Mouse (Mus musculus): ENCODE results near the gene Arhgef3. TPM values are rescaled to one million over a fixed set of nuclear protein-coding genes. Genes with fewer than 3 reads are reported as not detected.

Gene Arhgef3
- polyA plus RNA-seq, 1 experiment from 2014 or later, result 9.0 TPM

DNA sequence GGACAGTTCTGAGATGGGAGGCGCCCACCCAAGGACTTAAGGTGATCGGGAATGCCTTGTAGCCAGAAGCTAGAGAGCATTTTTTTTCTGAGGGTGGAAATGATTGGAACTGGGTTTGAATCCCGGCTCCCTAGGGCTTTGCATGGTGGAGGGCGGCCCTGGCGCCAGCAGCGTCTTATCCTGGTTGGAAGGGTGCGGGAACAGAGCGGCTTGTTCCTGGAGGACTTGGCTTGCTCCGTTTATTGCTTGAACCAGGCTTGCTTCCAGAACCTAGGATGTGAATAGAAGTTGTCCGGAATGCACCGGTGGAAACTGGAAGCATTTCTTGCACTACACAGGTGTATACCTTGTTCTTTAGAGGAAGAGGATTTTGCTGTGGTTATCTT, 569 bp downstream of the Arhgef3 start:
- Histone ChIP-seq H3K4me3 (ENCODE audit: low read depth, low read length) (peak overlapping the region; percentile 58), H3K4me1 (ENCODE audit: insufficient read depth) (peaks cover 5% of the 10 kb centered on the region; the same call in 1 of the 2 replicates), H3K9ac (no peak overlapping the region), H3K36me3 (ENCODE audit: insufficient read depth) (no peaks in the 10 kb centered on the region), H3K27ac (ENCODE audit: low read depth) (no peak overlapping the region), H3K4me2 (peak overlapping the region; percentile 97), H3K9me3 (ENCODE audit: low read depth, low read length) (no peaks in the 10 kb centered on the region), H3K27me3 (ENCODE audit: insufficient read depth, low read length) (peaks cover 30% of the 10 kb centered on the region)
- no peak for TF ChIP-seq CTCF (IDR thresholded peaks at IDR 0.05; ENCODE audit: low read depth)
- 14% methylated on average over 11 of the region's 11 CpGs for WGBS
- ATAC-seq (ENCODE audit: insufficient read depth) (peak; percentile 13; the same call in 1 of the 2 replicates), DNase-seq (no peak)

DNA sequence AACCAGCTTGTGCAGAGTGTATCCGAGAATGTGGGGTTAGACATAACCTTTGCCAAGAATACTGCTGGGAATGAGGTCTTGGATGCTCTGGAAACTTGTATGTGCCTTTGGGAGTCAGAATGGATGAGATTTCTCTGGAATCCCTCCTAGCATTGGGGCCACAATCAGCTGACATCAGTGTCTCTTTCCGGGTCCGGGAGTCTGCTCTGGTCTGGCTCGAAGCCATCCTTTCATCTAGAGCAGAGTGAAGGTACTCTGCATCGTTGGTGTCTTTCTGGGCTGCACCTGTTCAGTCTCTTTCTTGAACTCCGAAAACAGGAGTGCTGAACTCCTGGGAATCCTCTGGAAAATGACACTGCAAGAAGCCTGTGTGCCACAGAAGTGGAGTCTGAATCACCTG, 1.3 kb downstream of the Arhgef3 start:
- 59% methylated on average over 6 of the region's 6 CpGs for WGBS
- no peak overlapping the region for H3K4me2 ChIP-seq
- H3K27ac ChIP-seq (ENCODE audit: low read depth), result no peak overlapping the region
- ATAC-seq (ENCODE audit: insufficient read depth) (no peak), DNase-seq (no peak)
- no peak overlapping the region for H3K4me3 ChIP-seq (ENCODE audit: low read depth, low read length)
- H3K4me1 ChIP-seq (ENCODE audit: insufficient read depth), result peaks cover 5% of the 10 kb centered on the region; the same call in 1 of the 2 replicates
- H3K9me3 ChIP-seq (ENCODE audit: low read depth, low read length), result no peaks in the 10 kb centered on the region
- no peaks in the 10 kb centered on the region for H3K36me3 ChIP-seq (ENCODE audit: insufficient read depth)
- H3K27me3 ChIP-seq (ENCODE audit: insufficient read depth, low read length), result peaks cover 30% of the 10 kb centered on the region
- H3K9ac ChIP-seq, result no peak overlapping the region
- TF ChIP-seq CTCF (IDR thresholded peaks at IDR 0.05; ENCODE audit: low read depth), result no peak

GRCm38 (mm10) chr14:27116577-27117165, 2.0 kb downstream of the Arhgef3 start:
- DNase-seq, result no peak
- TF ChIP-seq CTCF (IDR thresholded peaks at IDR 0.05; ENCODE audit: low read depth), result no peak
- Histone ChIP-seq H3K4me1 (ENCODE audit: insufficient read depth) (peaks cover 5% of the 10 kb centered on the region; the same call in 1 of the 2 replicates), H3K4me3 (ENCODE audit: low read depth, low read length) (no peak overlapping the region), H3K27me3 (ENCODE audit: insufficient read depth, low read length) (peaks cover 30% of the 10 kb centered on the region), H3K36me3 (ENCODE audit: insufficient read depth) (no peaks in the 10 kb centered on the region), H3K27ac (ENCODE audit: low read depth) (no peak overlapping the region), H3K9ac (no peak overlapping the region), H3K9me3 (ENCODE audit: low read depth, low read length) (no peaks in the 10 kb centered on the region), H3K4me2 (no peak overlapping the region)
- WGBS, result 70% methylated on average over 4 of the region's 4 CpGs
- ATAC-seq (ENCODE audit: insufficient read depth), result no peak

- Histone ChIP-seq H3K9me3 (ENCODE audit: low read depth, low read length) (no peaks in the 10 kb centered on the region), H3K4me2 (no peak overlapping the region), H3K36me3 (ENCODE audit: insufficient read depth) (no peaks in the 10 kb centered on the region), H3K27me3 (ENCODE audit: insufficient read depth, low read length) (peaks cover 26% of the 10 kb centered on the region), H3K4me1 (ENCODE audit: insufficient read depth) (peaks cover 5% of the 10 kb centered on the region; the same call in 1 of the 2 replicates), H3K4me3 (ENCODE audit: low read depth, low read length) (no peak overlapping the region), H3K27ac (ENCODE audit: low read depth) (no peak overlapping the region), H3K9ac (no peak overlapping the region)
- ATAC-seq (ENCODE audit: insufficient read depth) (no peak), DNase-seq (no peak)
- TF ChIP-seq CTCF (IDR thresholded peaks at IDR 0.05; ENCODE audit: low read depth), result no peak
- WGBS, result 75% methylated on average over 5 of the region's 5 CpGs
Measured at GRCm38 (mm10) chr14:27118546-27118945, 3.8 kb downstream of the Arhgef3 start.

GRCm38 (mm10) chr14:27122646-27123045, 7.9 kb downstream of the Arhgef3 start:
- H3K4me1 ChIP-seq (ENCODE audit: insufficient read depth), result no peaks in the 10 kb centered on the region
- ATAC-seq (ENCODE audit: insufficient read depth), result no peak
- H3K9ac ChIP-seq, result no peak overlapping the region
- no peaks in the 10 kb centered on the region for H3K9me3 ChIP-seq (ENCODE audit: low read depth, low read length)
- no peak for TF ChIP-seq CTCF (IDR thresholded peaks at IDR 0.05; ENCODE audit: low read depth)
- H3K27me3 ChIP-seq (ENCODE audit: insufficient read depth, low read length), result no peaks in the 10 kb centered on the region
- no peak for DNase-seq
- no peak overlapping the region for H3K4me3 ChIP-seq (ENCODE audit: low read depth, low read length)
- no peak overlapping the region for H3K4me2 ChIP-seq
- H3K27ac ChIP-seq (ENCODE audit: low read depth), result no peak overlapping the region
- 60% methylated on average over 3 of the region's 3 CpGs for WGBS
- no peaks in the 10 kb centered on the region for H3K36me3 ChIP-seq (ENCODE audit: insufficient read depth)

DNA sequence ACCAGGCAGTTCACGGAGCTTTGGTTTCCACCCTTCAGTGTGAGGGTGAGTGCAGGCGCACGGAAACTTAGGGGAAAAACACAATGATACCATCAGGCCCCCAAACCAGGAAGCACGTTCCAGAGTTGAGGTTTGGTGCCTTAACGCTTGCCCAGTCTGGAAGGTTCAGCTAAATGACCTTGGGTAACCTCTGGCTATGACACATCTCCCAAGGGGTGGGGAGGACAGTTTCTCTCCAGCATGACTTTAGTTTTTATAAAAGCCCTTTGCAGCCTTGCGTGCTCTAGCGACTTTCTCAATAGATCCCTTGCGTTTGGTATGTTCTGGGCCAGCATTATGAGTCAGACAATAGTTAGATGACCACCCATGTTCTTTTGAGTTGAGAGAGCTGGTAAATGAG, 8.8 kb downstream of the Arhgef3 start:
- no peak overlapping the region for H3K4me3 ChIP-seq (ENCODE audit: low read depth, low read length)
- ATAC-seq (ENCODE audit: insufficient read depth), result no peak
- 62% methylated on average over 8 of the region's 8 CpGs for whole genome bisulfite sequencing
- no peak overlapping the region for H3K4me2 ChIP-seq
- H3K27me3 ChIP-seq (ENCODE audit: insufficient read depth, low read length), result no peaks in the 10 kb centered on the region
- H3K4me1 ChIP-seq (ENCODE audit: insufficient read depth), result no peaks in the 10 kb centered on the region
- no peak for DNase-seq
- no peaks in the 10 kb centered on the region for H3K9me3 ChIP-seq (ENCODE audit: low read depth, low read length)
- TF ChIP-seq CTCF (IDR thresholded peaks at IDR 0.05; ENCODE audit: low read depth), result no peak
- H3K36me3 ChIP-seq (ENCODE audit: insufficient read depth), result no peaks in the 10 kb centered on the region
- H3K9ac ChIP-seq, result no peak overlapping the region
- no peak overlapping the region for H3K27ac ChIP-seq (ENCODE audit: low read depth)

DNA sequence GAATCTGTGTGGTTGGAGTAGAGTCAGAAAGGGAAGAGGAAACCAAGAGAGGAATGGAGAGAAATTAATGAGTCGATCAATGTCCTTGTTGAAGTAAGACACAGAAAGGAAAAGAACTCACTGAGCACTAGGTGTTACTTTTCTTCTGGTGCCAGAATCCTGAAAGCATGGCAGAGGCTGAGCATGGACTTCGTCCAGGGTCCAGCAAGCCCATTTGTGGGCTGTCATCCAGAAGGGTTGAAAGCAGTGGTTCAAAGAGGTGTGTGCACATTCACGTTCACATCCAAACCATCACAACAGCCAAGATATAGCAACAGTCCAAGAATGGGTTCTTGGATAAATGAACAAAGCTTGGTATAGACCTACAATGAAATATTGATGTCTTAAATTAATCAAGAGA, 15.3 kb downstream of the Arhgef3 start:
- no peak for ATAC-seq (ENCODE audit: insufficient read depth)
- TF ChIP-seq CTCF (IDR thresholded peaks at IDR 0.05; ENCODE audit: low read depth), result no peak
- H3K9me3 ChIP-seq (ENCODE audit: low read depth, low read length), result no peaks in the 10 kb centered on the region
- no peaks in the 10 kb centered on the region for H3K27me3 ChIP-seq (ENCODE audit: insufficient read depth, low read length)
- no peak overlapping the region for H3K4me3 ChIP-seq (ENCODE audit: low read depth, low read length)
- 85% methylated on average over 3 of the region's 3 CpGs for WGBS
- H3K27ac ChIP-seq (ENCODE audit: low read depth), result no peak overlapping the region
- no peak for DNase-seq
- H3K36me3 ChIP-seq (ENCODE audit: insufficient read depth), result no peaks in the 10 kb centered on the region
- H3K4me2 ChIP-seq, result no peak overlapping the region
- H3K4me1 ChIP-seq (ENCODE audit: insufficient read depth), result no peaks in the 10 kb centered on the region
- no peak overlapping the region for H3K9ac ChIP-seq
